Mouse (Mus musculus) telencephalon, adult 2 months (tissue): ENCODE results near the gene Ebf1.

Experiments
- DNase-seq: peaks from one replicate; pipeline ENCODE4 v3.0.0-alpha.2; 2011; ENCODE audit warnings: low read depth, low spot score

Gene Ebf1

DNA sequence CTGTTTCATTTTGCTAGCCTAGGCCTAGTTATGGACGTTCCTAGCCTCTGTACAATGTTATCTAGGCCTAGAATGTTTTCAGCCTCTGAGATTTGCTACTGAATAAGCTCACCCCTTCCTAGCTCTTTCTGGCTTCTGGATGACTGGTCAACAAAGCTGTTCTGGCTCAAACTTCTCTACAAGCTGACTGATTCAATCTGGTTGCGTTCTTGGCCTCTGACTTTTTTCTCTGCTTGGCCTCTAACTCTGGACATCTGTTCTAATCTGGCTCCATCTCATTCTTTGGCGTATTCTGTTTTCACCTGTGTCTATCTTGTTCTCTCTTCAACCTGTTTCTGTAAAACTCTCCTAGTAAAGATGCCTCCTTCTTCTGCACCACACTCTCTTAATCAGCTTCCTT is 400.4 kb downstream of the Ebf1 start:
- DNase-seq, result no peak

DNA sequence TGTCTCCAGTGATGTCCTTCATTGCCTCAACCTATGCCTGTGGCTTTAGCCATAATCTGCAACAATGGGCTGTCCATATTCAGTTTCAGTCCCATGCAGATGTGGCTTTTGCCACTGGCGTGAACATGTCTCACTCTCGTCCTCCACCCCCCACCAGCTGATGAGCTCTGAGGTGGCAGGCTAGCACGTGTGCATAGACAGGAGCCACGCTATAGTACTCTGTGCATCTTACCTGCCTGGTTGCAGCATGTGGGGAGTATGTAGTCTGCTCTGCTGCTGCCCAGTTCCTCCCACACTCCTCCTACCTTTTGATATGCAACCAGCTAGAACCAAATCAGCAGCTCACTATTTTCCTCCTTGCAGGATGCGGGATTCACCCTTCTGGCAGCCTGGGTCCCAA is 408.9 kb downstream of the Ebf1 start:
- DNase-seq, result no peak

DNA sequence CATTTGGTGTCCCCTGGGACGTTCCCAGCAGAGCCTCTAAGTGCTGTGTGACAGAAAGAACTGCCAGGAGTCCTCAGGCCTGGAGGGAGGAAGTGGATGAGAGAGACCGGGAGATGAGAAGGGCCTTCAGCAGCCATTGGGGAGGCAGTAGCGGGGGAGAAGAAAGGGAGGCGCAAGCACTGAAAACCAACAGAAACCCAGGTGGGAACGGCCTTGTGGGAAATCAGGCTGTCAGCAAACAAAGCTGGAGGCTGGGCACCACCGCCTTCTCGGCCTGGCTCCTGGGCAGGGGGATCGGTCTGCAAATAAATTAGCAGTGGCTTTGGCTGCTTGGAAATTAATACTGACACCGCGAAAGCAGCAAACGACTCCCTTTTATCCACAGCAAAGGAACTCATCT is 409.6 kb downstream of the Ebf1 start:
- DNase-seq, result no peak

DNA sequence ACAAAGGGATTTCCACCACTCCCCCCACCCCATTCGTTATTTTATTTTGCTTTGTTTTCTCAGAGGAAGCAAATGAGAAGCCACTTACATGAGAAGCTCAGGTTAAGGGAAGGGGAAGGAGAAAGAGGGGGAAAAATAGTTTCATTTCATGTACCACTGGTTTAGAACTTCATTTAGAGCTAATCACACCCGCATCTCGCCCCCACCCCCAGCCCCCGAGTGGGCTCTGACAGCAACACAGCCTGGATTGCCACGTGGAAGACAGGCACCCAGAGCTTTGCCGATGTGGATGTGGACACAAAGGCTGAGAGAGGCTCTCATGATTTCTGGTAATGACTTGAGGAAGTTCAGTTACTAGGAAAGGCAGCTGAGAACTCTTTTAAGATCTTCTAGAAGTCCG is 410.0 kb downstream of the Ebf1 start:
- no peak for DNase-seq

DNA sequence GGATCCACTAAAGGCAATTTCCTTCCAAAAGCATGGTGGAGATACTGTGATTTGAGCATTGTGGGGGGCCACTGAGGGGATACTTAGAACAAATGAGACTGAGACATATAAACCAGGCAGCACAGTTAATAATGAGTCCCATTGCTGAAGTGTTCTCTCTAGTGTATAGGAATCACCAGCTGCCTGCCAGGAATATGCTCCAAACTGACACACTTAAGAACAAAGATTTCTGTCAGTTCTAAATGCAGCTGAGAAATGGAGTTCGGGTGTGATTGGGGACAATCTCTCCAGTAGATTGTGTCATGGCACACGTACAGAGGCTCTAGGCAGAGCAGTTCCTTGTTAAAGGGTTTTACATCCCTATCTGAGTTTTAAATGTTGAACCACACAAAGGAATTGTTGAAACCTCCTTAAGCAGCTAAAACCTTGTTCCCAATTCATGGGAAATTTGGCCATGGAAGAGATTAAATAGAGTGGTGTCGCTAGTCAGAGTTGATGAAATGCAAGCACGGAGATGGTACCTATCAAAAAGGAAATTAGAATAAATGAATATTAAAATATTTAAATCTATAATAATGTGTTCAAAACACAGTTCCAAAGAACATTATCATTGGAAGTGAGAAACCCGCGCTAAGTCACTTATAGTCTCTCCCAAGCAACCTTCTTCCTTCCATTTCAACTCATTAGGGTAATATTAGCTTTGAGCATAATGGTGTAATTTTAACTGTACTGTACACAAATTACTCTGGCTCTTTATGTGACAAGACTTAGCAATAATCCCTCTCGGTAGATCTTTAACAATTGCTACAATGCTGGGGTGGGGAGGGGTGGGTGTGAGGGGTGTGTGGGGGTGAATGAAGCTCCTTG is 438.9 kb downstream of the Ebf1 start:
- no peak for DNase-seq
